ENCODE assay signal across 8 mouse cellular contexts in genomic region chr4:126967864-126968821, GRCm38 (mm10). TPM values are rescaled to one million over a fixed set of nuclear protein-coding genes. Genes with fewer than 3 reads are reported as not detected.
DNase-seq lines count a peak whose midpoint lies in the region; ATAC-seq and TF ChIP-seq lines count a peak whose summit lies in the region.

Zmym4 (minus strand) TSS chr4:126968135.

- peak within 1 kb of the TSS; percentile 78 for H3K4me2 ChIP-seq in lung, postnatal 0 days (replicated peaks; ENCODE audit: low read depth, low read length)

- 7% methylated on average over 53 of the region's 54 CpGs for WGBS in cerebellum, adult 2 months
- 6% methylated on average over 54 of the region's 54 CpGs for WGBS in hindbrain, embryonic 10.5 days
- 12% methylated on average over 22 of the region's 54 CpGs for WGBS in lung, postnatal 0 days

- peaks cover 16% of the 10 kb centered on the region for H3K79me2 ChIP-seq in MEL (ENCODE audit: control insufficient read depth, insufficient read depth, low read length, poor library complexity)

- peak within 1 kb of the TSS; percentile 69 to 70 for H3K4me3 ChIP-seq in MEL (ENCODE audit: control insufficient read depth in 1 of 2, insufficient read depth in 1 of 2, low read depth in 2 of 2, low read length in 2 of 2)
- H3K4me3 ChIP-seq in cerebellum, adult 2 months (replicated peaks; ENCODE audit: insufficient read depth, low read depth, low read length), result peak within 1 kb of the TSS; percentile 84
- H3K4me3 ChIP-seq in hindbrain, embryonic 10.5 days, result peak within 1 kb of the TSS; percentile 98
- H3K4me3 ChIP-seq in lung, postnatal 0 days (ENCODE audit: low read depth, low read length), result peak within 1 kb of the TSS; percentile 82

- H3K36me3 ChIP-seq in MEL (ENCODE audit: control insufficient read depth in 1 of 2, insufficient read depth in 2 of 2, low read length in 2 of 2), result peaks cover 0 to 10% of the 10 kb centered on the region in 2 experiments; a peak in 2 of 4 replicates
- peaks cover 5% of the 10 kb centered on the region; the same call in 1 of the 2 replicates for H3K36me3 ChIP-seq in hindbrain, embryonic 10.5 days
- H3K36me3 ChIP-seq in lung, postnatal 0 days (ENCODE audit: insufficient read depth, low read length), result no peaks in the 10 kb centered on the region

- peaks cover 0 to 10% of the 10 kb centered on the region in 2 experiments; a peak in 3 of 4 replicates for H3K4me1 ChIP-seq in MEL (ENCODE audit: control insufficient read depth in 1 of 2, insufficient read depth in 2 of 2, low read length in 2 of 2)
- H3K4me1 ChIP-seq in cerebellum, adult 2 months (ENCODE audit: control insufficient read depth, insufficient read depth, low read length), result 0 out of 2 replicates have a peak, but pooled peaks cover 3% of the 10 kb centered on the region
- H3K4me1 ChIP-seq in hindbrain, embryonic 10.5 days (replicated peaks), result peaks cover 13% of the 10 kb centered on the region
- no peaks in the 10 kb centered on the region for H3K4me1 ChIP-seq in lung, postnatal 0 days (ENCODE audit: insufficient read depth, low read depth, low read length)

- TF ChIP-seq POLR2A in MEL (IDR thresholded peaks at IDR 0.05; ENCODE audit: control insufficient read depth in 1 of 2, insufficient read depth in 1 of 2, low read depth in 1 of 2, low read length in 2 of 2, poor library complexity in 1 of 2), result peak; percentile 53 to 75; a peak in 3 of 4 replicates
- TF ChIP-seq POLR2A in cerebellum, adult 2 months (IDR thresholded peaks at IDR 0.05; ENCODE audit: borderline replicate concordance, insufficient read depth, low read length), result peak; percentile 69; the same call in 1 of the 2 replicates

- peak; percentile 99 for ATAC-seq in lung, postnatal 0 days

- TF ChIP-seq RAD21 in MEL (IDR thresholded peaks at IDR 0.05; ENCODE audit: low read depth, low read length), result no peak

- no peak for TF ChIP-seq CTCF in MEL (IDR thresholded peaks at IDR 0.05 in 2 of 3, conservative IDR thresholded peaks at IDR 0.05 in 1 of 3; ENCODE audit: control insufficient read depth in 1 of 3, insufficient read depth in 1 of 3, low read depth in 2 of 3, low read length in 3 of 3, poor library complexity in 1 of 3, severe bottlenecking in 1 of 3)
- TF ChIP-seq CTCF in cerebellum, adult 2 months (IDR thresholded peaks at IDR 0.05; ENCODE audit: borderline replicate concordance, insufficient read depth, low read depth, low read length), result no peak
- no peak for TF ChIP-seq CTCF in lung, postnatal 0 days (IDR thresholded peaks at IDR 0.05)

- peak within 1 kb of the TSS; percentile 51 for H3K27ac ChIP-seq in MEL (ENCODE audit: control insufficient read depth, low read depth, low read length)
- H3K27ac ChIP-seq in cerebellum, adult 2 months (ENCODE audit: insufficient read depth, low read length), result peak within 1 kb of the TSS; percentile 68; the same call in 1 of the 2 replicates
- H3K27ac ChIP-seq in hindbrain, embryonic 10.5 days, result peak within 1 kb of the TSS; percentile 100
- H3K27ac ChIP-seq in lung, postnatal 0 days (ENCODE audit: low read length), result peak within 1 kb of the TSS; percentile 85

- no peaks in the 10 kb centered on the region for H3K9me3 ChIP-seq in MEL (replicated peaks; ENCODE audit: insufficient read depth, low read length)
- H3K9me3 ChIP-seq in hindbrain, embryonic 10.5 days, result no peaks in the 10 kb centered on the region
- no peaks in the 10 kb centered on the region for H3K9me3 ChIP-seq in lung, postnatal 0 days (ENCODE audit: low read length)

- peak within 1 kb of the TSS; percentile 94 for H3K9ac ChIP-seq in MEL (ENCODE audit: control insufficient read depth, low read depth, low read length, poor library complexity, severe bottlenecking)
- H3K9ac ChIP-seq in lung, postnatal 0 days (replicated peaks; ENCODE audit: low read depth), result peak within 1 kb of the TSS; percentile 94

- TF ChIP-seq EP300 in MEL (IDR thresholded peaks at IDR 0.05; ENCODE audit: low read depth in 1 of 2, low read length in 2 of 2), result no peak; a peak in 1 of 4 replicates
- TF ChIP-seq EP300 in lung, postnatal 0 days (IDR thresholded peaks at IDR 0.05), result no peak

- H3K27me3 ChIP-seq in MEL (ENCODE audit: control insufficient read depth in 1 of 2, insufficient read depth in 2 of 2, low read length in 2 of 2), result no peaks in the 10 kb centered on the region; a peak in 1 of 4 replicates
- H3K27me3 ChIP-seq in cerebellum, adult 2 months (ENCODE audit: control insufficient read depth, insufficient read depth, low read length), result no peaks in the 10 kb centered on the region
- no peaks in the 10 kb centered on the region for H3K27me3 ChIP-seq in hindbrain, embryonic 10.5 days (ENCODE audit: insufficient read depth, poor library complexity, severe bottlenecking)
- H3K27me3 ChIP-seq in lung, postnatal 0 days (replicated peaks; ENCODE audit: insufficient read depth, low read length), result no peaks in the 10 kb centered on the region

- DNase-seq in MEL (ENCODE audit: low read depth, low spot score), result peak; percentile 97
- DNase-seq in cerebellum, adult 2 months, result peak; percentile 91 to 93
- peak; percentile 97 for DNase-seq in forelimb bud, embryonic 11.5 days (ENCODE audit: low read depth, low spot score)
- peak; percentile 96 for DNase-seq in hindbrain, embryonic 10.5 days (ENCODE audit: low spot score)
- peak; percentile 96 for DNase-seq in layer of hippocampus, adult 9-11 months
- peak; percentile 97 for DNase-seq in lung, postnatal 0 days (ENCODE audit: low spot score)
- peak; percentile 89 for DNase-seq in ovary, postnatal 14 days (ENCODE audit: low spot score)
- DNase-seq in thymus, postnatal 14 days, result peak; percentile 94

TF ChIP-seq in MEL, 35 proteins besides CTCF, POLR2A, EP300 and RAD21 (continues in another document):
- peak; percentile 71 for TF ChIP-seq MXI1 (IDR thresholded peaks at IDR 0.05; ENCODE audit: low read depth, low read length)
- no peak for TF ChIP-seq TAL1 (IDR thresholded peaks at IDR 0.05; ENCODE audit: low read length)
- TF ChIP-seq ZNF384 (IDR thresholded peaks at IDR 0.05; ENCODE audit: low read depth, low read length), result peak; percentile 23; the same call in 1 of the 2 replicates
- no peak for TF ChIP-seq USF2 (IDR thresholded peaks at IDR 0.05; ENCODE audit: borderline replicate concordance in 1 of 2, insufficient read depth in 1 of 2, low read depth in 1 of 2, low read length in 2 of 2)
- TF ChIP-seq SIN3A (IDR thresholded peaks at IDR 0.05; ENCODE audit: low read length), result peak; percentile 88
- TF ChIP-seq ZMIZ1 (IDR thresholded peaks at IDR 0.05; ENCODE audit: low read depth, low read length), result no peak; the same call in 1 of the 2 replicates
- TF ChIP-seq TCF12 (IDR thresholded peaks at IDR 0.05; ENCODE audit: low read depth, low read length), result peak; percentile 67; the same call in 1 of the 2 replicates
- TF ChIP-seq HCFC1 (IDR thresholded peaks at IDR 0.05; ENCODE audit: low read depth, low read length), result peak; percentile 87
- TF ChIP-seq E2F4 (IDR thresholded peaks at IDR 0.05; ENCODE audit: borderline replicate concordance, low read depth, low read length), result peak; percentile 70; the same call in 1 of the 2 replicates
- TF ChIP-seq CHD2 (IDR thresholded peaks at IDR 0.05; ENCODE audit: low read length), result no peak
- TF ChIP-seq CHD1 (IDR thresholded peaks at IDR 0.05; ENCODE audit: low read depth, low read length), result no peak
- TF ChIP-seq KAT2A (conservative IDR thresholded peaks at IDR 0.05; ENCODE audit: low read depth, low read length), result peak; percentile 79
- TF ChIP-seq GATA1 (IDR thresholded peaks at IDR 0.05; ENCODE audit: low read depth, low read length), result 0 out of 2 replicates have a peak, but pooled peaks have one; percentile 3
- no peak for TF ChIP-seq MYB (IDR thresholded peaks at IDR 0.05; ENCODE audit: low read depth, low read length)
- no peak for TF ChIP-seq SMC3 (IDR thresholded peaks at IDR 0.05; ENCODE audit: low read depth, low read length)
- no peak for TF ChIP-seq UBTF (IDR thresholded peaks at IDR 0.05; ENCODE audit: borderline replicate concordance, insufficient read depth, low read depth, low read length)
- TF ChIP-seq MAFK (IDR thresholded peaks at IDR 0.05; ENCODE audit: borderline replicate concordance, low read depth, low read length), result no peak
- TF ChIP-seq USF1 (IDR thresholded peaks at IDR 0.05; ENCODE audit: low read depth, low read length), result peak; percentile 47; the same call in 1 of the 2 replicates
- TF ChIP-seq POLR2AphosphoS2 (IDR thresholded peaks at IDR 0.05; ENCODE audit: low read length), result peak; percentile 55; the same call in 1 of the 2 replicates
- TF ChIP-seq MAX (IDR thresholded peaks at IDR 0.05; ENCODE audit: low read length), result peak; percentile 60
- TF ChIP-seq NELFE (IDR thresholded peaks at IDR 0.05; ENCODE audit: low read depth, low read length), result peak; percentile 79
- no peak for TF ChIP-seq GABPA (IDR thresholded peaks at IDR 0.05; ENCODE audit: low read depth, low read length)
- TF ChIP-seq POLR2AphosphoS5 (IDR thresholded peaks at IDR 0.05; ENCODE audit: borderline replicate concordance, low read depth, low read length), result no peak
- TF ChIP-seq BHLHE40 (IDR thresholded peaks at IDR 0.05; ENCODE audit: borderline replicate concordance, low read depth, low read length), result no peak
- peak; percentile 47; the same call in 1 of the 2 replicates for TF ChIP-seq ELF1 (IDR thresholded peaks at IDR 0.05; ENCODE audit: low read depth, low read length)
- no peak for TF ChIP-seq RCOR1 (IDR thresholded peaks at IDR 0.05; ENCODE audit: low read depth, low read length)
- peak; percentile 58; the same call in 1 of the 2 replicates for TF ChIP-seq ETS1 (IDR thresholded peaks at IDR 0.05; ENCODE audit: low read depth, low read length)
- peak; percentile 61; the same call in 1 of the 2 replicates for TF ChIP-seq ZKSCAN1 (IDR thresholded peaks at IDR 0.05; ENCODE audit: low read depth, low read length)
- peak; percentile 96 for TF ChIP-seq MAZ (IDR thresholded peaks at IDR 0.05; ENCODE audit: low read depth, low read length)
- peak; percentile 98 for TF ChIP-seq NRF1 (IDR thresholded peaks at IDR 0.05; ENCODE audit: insufficient read depth, low read depth, low read length, poor library complexity, severe bottlenecking)
- peak; percentile 49; the same call in 1 of the 2 replicates for TF ChIP-seq TBP (IDR thresholded peaks at IDR 0.05; ENCODE audit: low read depth, low read length)
- no peak for TF ChIP-seq MEF2A (IDR thresholded peaks at IDR 0.05; ENCODE audit: extremely low read depth, insufficient replicate concordance, low read depth, low read length, poor library complexity, severe bottlenecking)

RNA-seq across cellular contexts. Expression of gene Zmym4, which starts in this region (rescaled TPM):
- total RNA-seq in MEL (2012; rRNA removed), result 14.9 and 16.8 TPM in 2 replicates
- polyA plus RNA-seq in MEL (2012; ENCODE audit: insufficient read depth in 1 of 2, insufficient read length in 2 of 2, low read depth in 1 of 2, low replicate concordance in 2 of 2, missing spikeins in 1 of 2), result 10 to 100 TPM; 23.6 to 71.1 TPM
- 25.7 and 27.6 TPM in 2 replicates for polyA plus RNA-seq in cerebellum, adult 2 months (2012; rRNA removed)
- polyA plus RNA-seq in hindbrain, embryonic 10.5 days (2016; fragmentation: Nextera tagmentation; extraction: Ambion mirVana), result 24.3 and 27.3 TPM in 2 replicates
- 8.6 and 11.7 TPM in 2 replicates for polyA plus RNA-seq in lung, postnatal 0 days (2015; fragmentation: Nextera tagmentation; extraction: Ambion mirVana)

Comparison
In these comparisons a context has a peak if more than half of its experiments do, and no peak if none do; other contexts are left out.
1. Peak in every context shown above with its lines: DNase-seq, ATAC-seq, H3K4me3 ChIP-seq and H3K27ac ChIP-seq.